Mouse (Mus musculus) limb, embryonic 13.5 days (tissue): ENCODE results near the gene 5031410I06Rik. TPM values are rescaled to one million over a fixed set of nuclear protein-coding genes. Genes with fewer than 3 reads are reported as not detected.
"Not testable (repeated sequence)": the region's sequence is repeated elsewhere in the genome, so short reads cannot be mapped to it uniquely, and the experiment has no call there.

Source experiments
- ATAC-seq: fragments of 200-750 bp; cut with Nextera tagmentation; 2 replicates; pipeline ENCODE4 v1.8.0; 2017; ENCODE audit warnings: low read depth, moderate number of reproducible peaks, moderate TSS enrichment; ENCODE audit not compliant: low FRiP score
- H3K27ac ChIP-seq: fragments of 300-500 bp; sonication (generic); 2 replicates; pipeline ENCODE4 v1.5.1; 2015; ENCODE audit warnings: inconsistent platforms, mild to moderate bottlenecking, moderate library complexity
- H3K27me3 ChIP-seq: fragments of 300-500 bp; sonication (generic); 2 replicates; pipeline ENCODE4 v1.6.1; 2015; ENCODE audit warnings: mild to moderate bottlenecking, inconsistent platforms
- H3K36me3 ChIP-seq: fragments of 300-500 bp; sonication (generic); 2 replicates; pipeline ENCODE4 v1.6.1; 2015; ENCODE audit warnings: inconsistent platforms, mild to moderate bottlenecking, moderate library complexity
- H3K4me1 ChIP-seq: fragments of 300-500 bp; sonication (generic); 2 replicates; pipeline ENCODE4 v1.6.1; 2015; ENCODE audit warnings: inconsistent platforms
- H3K4me2 ChIP-seq: fragments of 300-500 bp; sonication (generic); replicated peaks from 2 replicates; pipeline ENCODE4 v1.6.1; 2015; ENCODE audit warnings: inconsistent platforms, mild to moderate bottlenecking, moderate library complexity
- H3K4me3 ChIP-seq: fragments of 300-500 bp; sonication (generic); 2 replicates; pipeline ENCODE4 v1.5.1; 2015; ENCODE audit warnings: moderate library complexity, mild to moderate bottlenecking, inconsistent platforms
- H3K9ac ChIP-seq: fragments of 300-500 bp; sonication (generic); 2 replicates; pipeline ENCODE4 v1.6.1; 2015; ENCODE audit warnings: mild to moderate bottlenecking, inconsistent platforms
- H3K9me3 ChIP-seq: fragments of 300-500 bp; sonication (generic); 2 replicates; pipeline ENCODE4 v1.6.1; 2016; ENCODE audit warnings: inconsistent platforms
- WGBS: fragments of 180-500 bp; shearing (Covaris S2); methylation state at CpG from one replicate; pipeline ENCODE4 v1.1.7; 2015; 5-methylcytosine and 5-hydroxymethylcytosine counted together
- polyA plus RNA-seq: library from polyadenylated mRNA; unstranded; fragments of >200 nt; fragmentation: Nextera tagmentation; extraction: Ambion mirVana; gene quantifications from 2 replicates; pipeline ENCODE4 v1.2.1, GENCODE M21; 2015

Gene 5031410I06Rik
- not detected in 2 replicates for polyA plus RNA-seq

GRCm38 (mm10) chr5:26105262-26105661 lies at the start of gene 5031410I06Rik:
5031410I06Rik (minus strand) TSS chr5:26105362.
- not testable (repeated sequence) for H3K4me3 ChIP-seq, H3K4me1 ChIP-seq, ATAC-seq, H3K36me3 ChIP-seq, H3K9ac ChIP-seq, H3K9me3 ChIP-seq, H3K27me3 ChIP-seq, H3K27ac ChIP-seq, H3K4me2 ChIP-seq
- WGBS, result no CpG with 5 or more reads among the region's 3 CpGs

DNA sequence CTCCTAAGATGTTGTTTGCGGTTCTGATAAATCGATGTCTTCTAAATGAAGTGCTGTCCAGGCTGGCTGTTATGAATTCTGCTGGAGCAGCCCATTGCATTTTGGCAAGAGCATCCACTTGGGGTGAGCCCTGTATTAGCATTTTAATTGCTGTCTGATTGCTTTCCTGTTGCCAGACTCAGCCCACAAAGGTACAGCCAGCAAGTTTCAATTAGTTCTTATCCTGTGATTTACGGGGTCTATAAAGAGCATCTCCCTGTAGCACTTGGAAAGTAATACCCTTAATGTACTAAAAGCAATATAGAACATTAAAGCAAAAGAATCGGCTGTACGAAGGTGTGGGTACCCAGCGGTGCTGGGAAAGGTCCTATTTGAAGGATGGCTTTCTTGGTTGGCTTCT lies 37.7 kb upstream of the 5031410I06Rik start:
- Histone ChIP-seq H3K27ac (no peak overlapping the region), H3K9me3 (no peaks in the 10 kb centered on the region), H3K36me3 (no peaks in the 10 kb centered on the region), H3K4me1 (no peaks in the 10 kb centered on the region), H3K4me2 (no peak overlapping the region), H3K9ac (no peak overlapping the region), H3K4me3 (no peak overlapping the region), H3K27me3 (no peaks in the 10 kb centered on the region)
- WGBS, result 61% methylated on average over 6 of the region's 6 CpGs
- no peak for ATAC-seq

DNA sequence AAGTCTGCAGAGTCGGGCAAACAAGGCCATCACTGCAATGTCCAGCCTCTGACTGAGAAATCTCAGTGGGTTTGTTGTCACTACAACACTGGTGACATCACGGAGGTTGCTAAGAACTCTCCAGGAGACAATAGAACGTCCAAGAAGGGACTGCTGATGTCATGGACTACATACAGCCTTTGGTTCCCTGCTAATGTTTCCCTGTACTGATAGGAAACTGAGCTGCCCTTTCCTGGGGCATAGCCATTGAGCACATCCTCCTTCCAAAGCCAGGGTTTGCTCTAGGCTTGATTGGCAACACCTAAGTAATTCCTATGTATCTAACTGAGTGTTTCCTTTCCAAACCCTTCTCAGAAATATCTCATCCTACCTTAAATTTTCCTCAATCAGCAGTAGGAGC lies 16.2 kb upstream of the 5031410I06Rik start, which contains the start of gene Gm10220:
Gene Gm10220 (minus strand): TSS at position 101 of the 400 bp plus-strand sequence.
- H3K4me3 ChIP-seq, H3K27me3 ChIP-seq, H3K36me3 ChIP-seq, H3K9ac ChIP-seq, H3K4me1 ChIP-seq, ATAC-seq, H3K27ac ChIP-seq, H3K9me3 ChIP-seq, H3K4me2 ChIP-seq: not testable (repeated sequence)
- WGBS, result no CpG with 5 or more reads among the region's 3 CpGs

DNA sequence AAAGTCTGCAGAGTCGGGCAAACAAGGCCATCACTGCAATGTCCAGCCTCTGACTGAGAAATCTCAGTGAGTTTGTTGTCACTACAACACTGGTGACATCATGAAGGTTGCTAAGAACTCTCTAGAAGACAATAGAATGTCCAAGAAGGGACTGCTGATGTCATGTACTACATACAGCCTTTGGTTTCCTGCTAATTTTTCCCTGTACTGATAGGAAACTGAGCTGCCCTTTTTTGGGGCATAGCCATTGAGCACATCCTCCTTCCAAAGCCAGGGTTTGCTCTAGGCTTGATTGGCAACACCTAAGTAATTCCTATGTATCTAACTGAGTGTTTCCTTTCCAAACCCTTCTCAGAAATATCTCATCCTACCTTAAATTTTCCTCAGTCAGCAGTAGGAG lies 16.0 kb downstream of the 5031410I06Rik start, which contains the start of gene Gm10471:
Gene Gm10471 (minus strand): TSS at position 101 of the 400 bp plus-strand sequence.
- not testable (repeated sequence) for H3K9me3 ChIP-seq, H3K4me2 ChIP-seq, H3K4me1 ChIP-seq, H3K4me3 ChIP-seq, H3K27me3 ChIP-seq, ATAC-seq, H3K9ac ChIP-seq, H3K27ac ChIP-seq, H3K36me3 ChIP-seq
- 86% methylated on average over 1 of the region's 1 CpGs for WGBS

- H3K9ac ChIP-seq, H3K27me3 ChIP-seq, H3K4me2 ChIP-seq, H3K27ac ChIP-seq, H3K9me3 ChIP-seq, H3K4me3 ChIP-seq, ATAC-seq, H3K4me1 ChIP-seq, H3K36me3 ChIP-seq: not testable (repeated sequence)
Observed at GRCm38 (mm10) chr5:26079023-26079422, 26.1 kb downstream of the 5031410I06Rik start.

GRCm38 (mm10) chr5:26070716-26071115 lies 34.4 kb downstream of the 5031410I06Rik start:
- ATAC-seq, result no peak
- Histone ChIP-seq H3K9ac (no peak overlapping the region), H3K27me3 (no peaks in the 10 kb centered on the region), H3K4me3 (no peak overlapping the region), H3K9me3 (peaks cover 6% of the 10 kb centered on the region; the same call in 1 of the 2 replicates), H3K4me1 (no peaks in the 10 kb centered on the region), H3K27ac (no peak overlapping the region), H3K4me2 (no peak overlapping the region), H3K36me3 (no peaks in the 10 kb centered on the region)
- WGBS, result 89% methylated on average over 24 of the region's 24 CpGs

DNA sequence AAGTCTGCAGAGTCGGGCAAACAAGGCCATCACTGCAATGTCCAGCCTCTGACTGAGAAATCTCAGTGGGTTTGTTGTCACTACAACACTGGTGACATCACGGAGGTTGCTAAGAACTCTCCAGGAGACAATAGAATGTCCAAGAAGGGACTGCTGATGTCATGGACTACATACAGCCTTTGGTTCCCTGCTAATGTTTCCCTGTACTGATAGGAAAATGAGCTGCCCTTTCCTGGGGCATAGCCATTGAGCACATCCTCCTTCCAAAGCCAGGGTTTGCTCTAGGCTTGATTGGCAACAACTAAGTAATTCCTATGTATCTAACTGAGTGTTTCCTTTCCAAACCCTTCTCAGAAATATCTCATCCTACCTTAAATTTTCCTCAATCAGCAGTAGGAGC lies 46.7 kb downstream of the 5031410I06Rik start, which contains the start of gene Gm7347:
Gene Gm7347 (minus strand): TSS at position 101 of the 400 bp plus-strand sequence.
- not testable (repeated sequence) for H3K4me3 ChIP-seq, H3K27me3 ChIP-seq, H3K4me2 ChIP-seq, H3K9me3 ChIP-seq, H3K9ac ChIP-seq, H3K27ac ChIP-seq, H3K36me3 ChIP-seq, ATAC-seq, H3K4me1 ChIP-seq
- 100% methylated on average over 1 of the region's 2 CpGs for WGBS

Other genes with a start within 250 kb of the 5031410I06Rik start
- 0.10 TPM in 1 of 2 replicates, not detected in the other for gene Gm21663, start 163.0 kb downstream of the 5031410I06Rik start, polyA plus RNA-seq
- gene Gm21671, start 150.9 kb downstream of the 5031410I06Rik start, polyA plus RNA-seq, result 0.10 TPM in 1 of 2 replicates, not detected in the other
- 0.15 TPM in 1 of 2 replicates, not detected in the other for gene Gm21680, start 132.7 kb downstream of the 5031410I06Rik start, polyA plus RNA-seq
- gene Gm21698, start 116.7 kb downstream of the 5031410I06Rik start, polyA plus RNA-seq, result 0.11 TPM in 1 of 2 replicates, not detected in the other
- gene Gm1979, start 100.6 kb downstream of the 5031410I06Rik start, polyA plus RNA-seq, result 0.09 TPM in 1 of 2 replicates, not detected in the other
- gene Gm5862, start 82.4 kb downstream of the 5031410I06Rik start, polyA plus RNA-seq, result not detected in 2 replicates
- gene Speer4a, start 65.8 kb downstream of the 5031410I06Rik start, polyA plus RNA-seq, result 0.08 TPM in 1 of 2 replicates, not detected in the other
- gene Gm7347, start 46.8 kb downstream of the 5031410I06Rik start, polyA plus RNA-seq, result not detected in 2 replicates
- gene Gm10471, start 16.1 kb downstream of the 5031410I06Rik start, polyA plus RNA-seq, result not detected in 2 replicates
- gene Gm10220, start 16.1 kb upstream of the 5031410I06Rik start, polyA plus RNA-seq, result 0.06 TPM in 1 of 2 replicates, not detected in the other
- not detected in 2 replicates for gene Gm7361, start 152.3 kb upstream of the 5031410I06Rik start, polyA plus RNA-seq